Mouse (Mus musculus) liver, postnatal 0 days (tissue): ENCODE measurements at regions not wholly inside any gene's neighbourhood (a gene's known extent, or its start where the extent isn't known, plus 50 kb on each side); places are given as distances from the start of the nearest gene placed in this dataset.

Source experiments
- CTCF ChIP-seq: sonication (generic); IDR thresholded peaks from 2 replicates; pipeline ENCODE4 v1.5.1; 2016; ENCODE audit warnings: antibody characterized with exemption, low read depth
- EP300 ChIP-seq: IDR thresholded peaks from 2 replicates; pipeline ENCODE4 v1.6.1; 2016; ENCODE audit warnings: antibody characterized with exemption, low read depth, mild to moderate bottlenecking

DNA sequence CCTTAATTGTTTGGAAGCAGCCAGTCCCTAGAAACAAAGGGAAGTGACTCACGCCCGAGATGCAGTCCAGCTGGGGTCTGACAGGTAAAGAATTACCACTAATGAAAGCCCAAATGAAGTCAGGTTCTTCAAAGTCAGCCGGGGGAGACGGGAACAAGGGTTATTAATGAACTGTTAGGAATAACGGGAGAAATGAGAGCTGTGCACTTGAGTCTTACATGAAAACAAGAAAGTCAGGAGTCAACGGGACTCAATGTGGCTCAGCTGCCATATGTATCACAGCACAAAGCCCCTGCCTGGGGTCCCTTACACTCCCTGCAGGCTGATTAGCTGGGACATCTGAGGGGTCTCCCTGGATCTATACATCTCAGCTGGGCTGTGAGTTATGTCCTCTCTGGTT, 354.7 kb upstream of the Adamts9 start:
- TF ChIP-seq CTCF = no peak
- TF ChIP-seq EP300 = no peak
